Mouse (Mus musculus) left cerebral cortex, postnatal 36 days (tissue): ENCODE measurements around the gene Galnt6. TPM values are rescaled to one million over a fixed set of nuclear protein-coding genes. Genes with fewer than 3 reads are reported as not detected.

Source experiments
- DNase-seq, 2 experiments: peaks; one replicate each; pipeline ENCODE4 v3.0.0; 2021 to 2022; ENCODE audit warnings: low spot score in 2 of 2, mixed read lengths in 1 of 2
- intact Hi-C: fragments of 180-260 bp; cut with DNase I; formaldehyde crosslinking; loops from one replicate; pipeline ENCODE4 v1.15.1; 2025
- total RNA-seq, 2 experiments: library from RNA; stranded (reverse); gene quantifications; 2 replicates each; pipeline ENCODE4 v1.2.3; 2021

Galnt6 gene
- total RNA-seq, 2 experiments from 2014 or later = 3.7 to 7.7 TPM

- intact Hi-C loops = loop anchor here (2.0 to 5.0 kb wide), 3 partner anchors 83 to 301 kb away; no protein-coding TSS in a partner anchor
Measured at GRCm38 (mm10) chr15:100755881-100756624, 26.9 kb upstream of the Galnt6 start.

GRCm38 (mm10) chr15:100755498-100755859 is 26.3 kb upstream of the Galnt6 start:
- intact Hi-C loops = loop anchor here (5.0 kb wide), 2 partner anchors 287 to 302 kb away; no protein-coding TSS in a partner anchor
- no peak for DNase-seq

More at GRCm38 (mm10) chr15:100755881-100756624, 26.9 kb upstream of the Galnt6 start:
- no peak for DNase-seq

GRCm38 (mm10) chr15:100754805-100755497 is 25.8 kb upstream of the Galnt6 start:
- intact Hi-C loops = loop anchor here (5.0 kb wide), 2 partner anchors 287 to 302 kb away; no protein-coding TSS in a partner anchor
- no peak for DNase-seq

- intact Hi-C loops = no loop called here
- DNase-seq = no peak
Measured at GRCm38 (mm10) chr15:100754041-100754440, 24.9 kb upstream of the Galnt6 start.

GRCm38 (mm10) chr15:100753045-100753444 is 23.9 kb upstream of the Galnt6 start:
- DNase-seq = no peak
- intact Hi-C loops = no loop called here

- intact Hi-C loops = no loop called here
- DNase-seq = no peak
Measured at GRCm38 (mm10) chr15:100752439-100752838, 23.3 kb upstream of the Galnt6 start.

- intact Hi-C loops = no loop called here
- no peak for DNase-seq
Measured at GRCm38 (mm10) chr15:100749751-100750538, 20.8 kb upstream of the Galnt6 start.

- intact Hi-C loops = no loop called here
- no peak for DNase-seq
Measured at GRCm38 (mm10) chr15:100748584-100748983, 19.4 kb upstream of the Galnt6 start.

- DNase-seq = no peak
- intact Hi-C loops = no loop called here
Measured at GRCm38 (mm10) chr15:100747121-100747963, 18.2 kb upstream of the Galnt6 start.

GRCm38 (mm10) chr15:100746478-100747120 is 17.4 kb upstream of the Galnt6 start:
- DNase-seq = no peak
- intact Hi-C loops = no loop called here

GRCm38 (mm10) chr15:100743238-100743637 is 14.1 kb upstream of the Galnt6 start:
- intact Hi-C loops = no loop called here
- no peak for DNase-seq

GRCm38 (mm10) chr15:100739442-100739841 is 10.3 kb upstream of the Galnt6 start:
- no peak for DNase-seq
- intact Hi-C loops = no loop called here

GRCm38 (mm10) chr15:100738351-100738781 is 9.2 kb upstream of the Galnt6 start:
- DNase-seq = no peak
- intact Hi-C loops = no loop called here

GRCm38 (mm10) chr15:100737667-100738066 is 8.5 kb upstream of the Galnt6 start:
- DNase-seq = no peak
- intact Hi-C loops = no loop called here

GRCm38 (mm10) chr15:100735953-100736300 is 6.8 kb upstream of the Galnt6 start:
- intact Hi-C loops = no loop called here
- no peak for DNase-seq

GRCm38 (mm10) chr15:100735095-100735952 is 6.1 kb upstream of the Galnt6 start:
- intact Hi-C loops = no loop called here

GRCm38 (mm10) chr15:100732580-100732979 is 3.4 kb upstream of the Galnt6 start:
- no peak for DNase-seq
- intact Hi-C loops = no loop called here

More at GRCm38 (mm10) chr15:100735095-100735952, 6.1 kb upstream of the Galnt6 start:
- DNase-seq = no peak

- no peak for DNase-seq
- intact Hi-C loops = no loop called here
Measured at GRCm38 (mm10) chr15:100731081-100731480, 1.9 kb upstream of the Galnt6 start.
